Mouse (Mus musculus): ENCODE data around the gene Mcrip2.
A peak's percentile ranks its signal among the peaks of the same experiment; 100 is the strongest.
"Not testable (repeated sequence)": the region's sequence is repeated elsewhere in the genome, so short reads cannot be mapped to it uniquely, and the experiment has no call there.

Gene Mcrip2

DNA sequence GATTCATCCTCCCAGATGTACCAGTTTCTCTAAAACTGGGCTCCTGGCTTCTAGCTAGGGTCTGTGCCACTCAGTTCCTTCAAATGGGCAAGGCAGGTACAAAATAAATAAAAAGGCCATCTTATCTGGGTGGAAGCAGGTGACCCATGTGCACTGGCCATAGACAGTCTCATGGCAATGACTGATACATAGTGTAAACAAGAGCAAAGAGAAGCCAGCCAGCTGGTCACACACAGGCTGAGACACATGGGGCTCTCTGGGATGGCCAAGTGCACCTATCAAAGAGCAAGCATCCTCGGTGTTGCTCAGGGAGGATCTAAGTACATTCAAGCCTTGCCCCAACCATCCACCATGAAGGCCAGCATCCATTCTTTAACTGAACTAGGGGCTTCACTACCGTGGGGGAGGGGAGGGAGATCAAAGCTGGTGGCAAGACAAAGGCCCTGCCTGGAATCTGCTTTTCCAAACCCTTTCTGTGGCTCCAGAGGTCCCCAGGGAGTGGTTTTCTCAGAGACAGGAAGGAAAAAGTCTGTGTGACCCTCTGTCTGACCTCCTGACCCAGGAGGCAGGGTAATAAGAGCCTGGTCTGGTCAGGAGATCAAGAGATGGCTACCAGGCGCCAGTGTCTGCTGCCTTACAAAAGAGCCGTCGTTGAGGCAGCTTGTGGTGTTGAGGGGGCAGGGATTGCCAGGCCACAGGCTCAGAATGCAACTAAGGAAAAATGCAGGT is 12.5 kb upstream of the Mcrip2 start:
- no peak for DNase-seq (ENCODE audit: low spot score)

DNA sequence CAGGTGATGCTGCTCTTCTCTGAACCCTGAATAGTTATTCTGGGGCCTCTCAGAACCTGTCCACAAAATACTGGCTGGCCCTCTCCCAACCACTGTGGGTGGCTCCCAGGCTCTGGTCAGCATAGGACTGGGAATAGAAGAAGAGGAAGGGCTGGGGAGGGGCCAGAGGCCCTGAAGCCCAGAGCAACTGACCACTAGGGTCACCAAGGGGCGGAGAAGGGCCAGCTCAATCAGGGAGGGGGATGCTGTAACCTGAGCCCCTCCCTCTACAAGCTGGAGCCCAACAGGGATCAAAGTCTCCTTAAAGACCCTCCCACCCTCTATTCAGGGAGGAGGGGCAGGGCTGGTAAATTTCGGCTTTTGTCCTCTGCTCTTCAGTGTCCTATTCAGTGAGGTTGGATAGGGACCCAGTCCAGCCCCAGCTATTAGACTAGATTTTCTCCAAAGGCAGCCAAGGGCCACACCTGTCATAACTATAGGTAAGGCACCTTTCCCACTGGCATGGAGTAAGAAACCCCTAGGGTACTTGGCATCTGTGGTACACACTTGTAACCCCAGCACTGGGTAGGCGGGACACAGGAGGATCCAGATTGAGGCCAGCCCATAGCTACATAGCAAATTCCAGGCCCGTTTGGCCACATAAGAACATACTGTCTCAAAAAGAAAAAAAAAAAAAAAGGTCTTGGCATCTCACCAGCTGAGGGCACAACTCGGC is 11.8 kb upstream of the Mcrip2 start, which contains the start of gene Wfikkn1:
Gene Wfikkn1, minus strand, starts transcription at position 663 of the 715 bp plus-strand sequence.
- no peak for DNase-seq (ENCODE audit: low spot score)

DNA sequence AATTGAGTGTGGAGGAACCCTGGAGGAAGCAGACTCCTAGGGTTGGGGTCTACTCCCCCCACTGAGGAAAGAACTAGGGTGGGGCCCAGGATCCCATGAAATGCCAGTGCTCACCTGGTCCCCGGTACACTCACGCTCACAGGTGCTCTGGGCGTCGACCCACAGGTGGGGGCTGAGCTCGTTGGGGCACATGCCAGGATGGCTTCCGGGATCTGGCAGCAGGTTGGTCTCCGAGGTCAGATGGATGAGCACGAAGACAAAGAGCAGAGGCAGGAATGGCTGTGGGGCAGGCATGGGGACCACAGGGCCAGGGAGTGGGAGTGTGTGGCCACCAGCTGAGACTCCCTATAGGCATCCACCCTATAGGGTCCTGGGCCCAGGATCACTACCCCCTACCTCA is 11.2 kb upstream of the Mcrip2 start:
- no peak for DNase-seq (ENCODE audit: low spot score)

DNA sequence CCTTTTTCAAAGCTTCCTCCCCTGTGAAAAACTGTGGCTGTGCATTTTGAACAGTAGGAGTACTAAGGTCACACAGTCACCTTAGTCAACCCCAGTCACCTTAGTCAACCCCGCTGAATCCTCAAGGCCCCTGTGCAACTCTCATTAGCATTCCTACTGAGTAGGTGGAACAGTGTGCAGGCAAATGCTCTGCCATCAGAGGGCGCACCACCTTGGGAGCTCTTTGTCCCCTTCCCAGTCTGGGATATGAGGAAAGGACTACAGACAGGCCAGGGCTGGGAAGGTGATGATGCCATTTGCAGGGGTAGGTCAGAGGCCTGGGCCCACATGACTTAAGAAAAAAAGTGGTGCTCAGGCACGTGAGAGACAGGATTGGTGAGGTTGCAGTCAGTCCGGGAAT is 10.7 kb upstream of the Mcrip2 start:
- no peak for DNase-seq (ENCODE audit: low spot score)

DNA sequence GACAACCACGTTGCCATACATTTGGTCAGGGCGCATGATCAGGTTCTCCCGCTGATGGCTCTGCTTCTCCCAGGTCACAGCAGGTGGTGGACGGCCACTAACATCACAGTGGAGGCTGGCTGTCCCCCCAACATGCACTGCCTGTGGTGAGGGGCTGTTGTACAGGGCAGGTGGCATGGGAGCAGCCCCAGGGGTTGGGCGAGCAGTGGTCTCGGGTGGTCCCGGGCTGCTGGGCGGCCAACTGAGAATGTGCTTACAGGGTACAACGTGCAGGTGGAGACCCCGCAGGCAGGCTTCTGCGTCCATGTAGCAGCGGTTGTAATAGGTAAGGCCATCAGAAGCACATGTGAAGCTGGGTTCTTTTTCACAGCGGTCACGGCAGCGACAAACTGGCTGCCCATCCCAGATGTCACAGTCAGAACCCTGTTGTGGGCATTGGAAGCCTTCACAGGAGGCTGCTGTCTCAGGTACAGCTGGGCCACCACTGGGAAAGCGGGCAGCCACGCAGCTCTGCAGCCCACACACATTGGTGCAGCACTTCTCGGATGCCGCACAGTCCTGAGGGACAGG is 10.1 kb upstream of the Mcrip2 start:
- DNase-seq (ENCODE audit: low spot score): no peak

DNA sequence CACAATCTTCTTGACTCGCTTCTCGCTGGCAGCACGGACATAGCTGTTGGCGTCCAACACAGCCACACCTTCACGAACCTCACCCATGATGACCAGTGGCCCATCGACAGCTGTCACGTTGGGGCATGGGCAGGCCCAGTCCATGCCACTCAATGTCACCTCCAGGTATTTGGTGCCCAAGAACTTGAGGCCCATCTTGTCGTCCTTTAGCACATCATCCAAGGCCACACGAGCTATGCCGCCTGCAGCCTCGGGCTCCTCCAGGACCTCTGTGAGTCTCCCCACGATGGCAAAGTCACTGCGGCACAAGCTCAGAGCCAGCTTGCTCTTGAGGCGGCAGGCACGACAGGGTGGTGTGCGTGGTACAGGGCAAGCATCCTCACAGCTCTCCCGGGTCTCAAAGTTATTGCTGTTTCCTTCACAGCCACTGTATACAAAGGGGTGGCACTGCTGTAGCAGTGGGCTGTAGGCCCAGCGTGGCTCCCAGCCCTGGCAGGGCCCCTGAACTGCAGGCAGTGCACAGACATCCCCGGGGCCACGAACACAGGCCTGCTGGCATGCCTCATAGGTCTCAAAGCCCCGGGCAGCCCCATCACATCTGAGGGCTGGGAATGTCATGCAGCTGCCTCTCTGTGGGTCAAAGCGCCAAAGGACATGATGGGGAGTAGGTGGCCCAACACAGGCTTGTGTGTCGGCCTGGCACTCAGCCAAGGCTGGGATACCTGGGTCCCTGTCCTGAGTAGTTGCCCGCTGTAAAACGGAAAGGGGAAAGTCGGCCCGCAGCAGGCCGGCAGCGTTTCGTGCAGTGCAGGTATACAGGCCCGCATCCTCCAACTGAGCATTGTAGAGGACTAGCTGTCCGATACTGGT is 9.4 kb upstream of the Mcrip2 start:
- DNase-seq (ENCODE audit: low spot score): no peak

DNA sequence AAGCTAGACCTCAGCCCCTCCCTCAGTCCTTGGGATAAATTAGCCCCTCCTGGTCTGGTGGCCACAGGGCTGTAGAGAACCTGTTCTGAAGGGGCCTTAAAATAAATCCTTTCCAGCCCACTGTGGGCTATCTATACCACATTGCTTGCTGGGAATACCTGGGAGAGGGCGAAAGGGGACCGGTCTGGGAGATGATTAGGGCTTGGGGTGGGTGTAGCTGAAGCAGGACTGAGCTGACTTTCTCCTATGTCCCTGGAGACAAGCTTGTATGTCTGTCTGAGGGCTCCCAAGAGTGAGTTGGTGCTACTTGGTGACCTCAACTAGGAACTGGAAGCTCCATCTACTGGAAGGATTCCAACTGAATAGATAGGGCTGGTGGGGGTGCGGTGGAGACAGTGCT is 8.5 kb upstream of the Mcrip2 start:
- DNase-seq (ENCODE audit: low spot score): no peak

DNA sequence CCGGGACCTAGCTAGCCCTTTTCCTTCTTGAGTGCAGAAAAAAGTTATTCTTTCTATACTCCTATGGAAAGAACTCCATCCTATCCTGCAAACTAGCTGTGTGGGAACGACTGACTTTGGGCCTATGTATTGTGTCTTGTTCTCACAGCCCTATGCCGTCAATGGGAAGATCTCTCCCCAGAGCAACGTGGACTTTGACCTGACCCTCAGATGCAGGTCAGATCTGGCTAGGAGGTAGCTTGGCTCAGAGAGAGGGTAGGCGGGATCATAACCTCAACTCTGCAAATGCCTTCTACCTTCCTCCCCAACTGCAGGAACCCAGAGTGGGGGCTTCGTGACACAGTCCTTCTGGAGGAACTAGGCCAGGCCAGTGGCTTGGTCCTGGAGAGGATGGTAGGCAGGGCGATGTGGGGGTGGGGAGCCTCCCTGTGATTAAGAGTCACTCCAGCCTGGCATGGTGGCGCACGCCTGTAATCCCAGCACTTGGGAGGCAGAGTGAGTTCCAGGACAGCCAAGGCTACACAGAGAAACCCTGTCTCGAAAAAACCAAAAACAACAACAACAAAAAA is 7.9 kb upstream of the Mcrip2 start:
- no peak for DNase-seq (ENCODE audit: low spot score)

DNA sequence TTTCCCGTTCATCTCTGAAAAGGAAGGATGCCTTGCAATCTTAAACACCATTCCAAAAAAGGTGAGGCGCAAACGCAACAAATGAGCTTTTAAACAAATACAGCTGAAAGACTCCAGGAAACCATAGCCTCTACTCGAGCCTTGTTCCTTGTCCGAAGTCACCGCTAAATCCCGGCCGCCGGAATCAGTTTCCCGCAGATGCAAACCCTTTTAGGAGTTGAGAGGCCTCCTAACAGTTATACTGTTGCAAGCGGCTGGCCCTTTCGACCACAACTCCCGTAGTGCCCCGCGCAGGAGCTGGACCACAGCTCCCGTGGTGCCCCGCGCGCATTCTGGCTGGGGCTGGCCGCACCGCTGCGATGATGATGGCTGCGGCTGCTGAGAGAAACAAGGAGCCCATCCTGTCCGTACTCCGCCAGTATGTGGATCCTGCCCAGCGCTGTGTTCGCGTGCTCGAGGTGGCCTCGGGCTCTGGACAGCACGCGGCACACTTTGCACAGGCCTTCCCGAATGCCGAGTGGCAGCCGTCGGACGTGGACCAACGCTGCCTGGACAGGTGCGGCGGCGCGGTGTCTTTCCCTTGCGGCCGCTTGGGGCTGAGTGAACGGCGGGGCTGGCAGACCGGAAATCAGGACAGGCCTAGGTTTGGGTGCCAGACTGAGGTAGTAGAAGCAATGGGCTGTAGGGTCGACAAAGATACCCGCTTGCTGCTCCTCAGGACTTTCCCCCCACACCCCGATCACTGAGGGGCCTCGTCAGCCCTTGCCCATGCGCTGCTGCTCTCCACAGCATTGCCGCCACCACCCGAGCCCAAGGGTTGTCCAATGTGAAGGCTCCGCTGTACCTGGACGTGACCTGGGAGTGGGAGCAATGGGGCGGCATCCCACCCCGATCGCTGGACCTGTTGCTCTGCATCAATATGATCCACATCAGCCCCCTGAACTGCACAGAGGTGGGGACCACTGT is 6.9 kb upstream of the Mcrip2 start:
- DNase-seq (ENCODE audit: low spot score): peak; percentile 89

DNA sequence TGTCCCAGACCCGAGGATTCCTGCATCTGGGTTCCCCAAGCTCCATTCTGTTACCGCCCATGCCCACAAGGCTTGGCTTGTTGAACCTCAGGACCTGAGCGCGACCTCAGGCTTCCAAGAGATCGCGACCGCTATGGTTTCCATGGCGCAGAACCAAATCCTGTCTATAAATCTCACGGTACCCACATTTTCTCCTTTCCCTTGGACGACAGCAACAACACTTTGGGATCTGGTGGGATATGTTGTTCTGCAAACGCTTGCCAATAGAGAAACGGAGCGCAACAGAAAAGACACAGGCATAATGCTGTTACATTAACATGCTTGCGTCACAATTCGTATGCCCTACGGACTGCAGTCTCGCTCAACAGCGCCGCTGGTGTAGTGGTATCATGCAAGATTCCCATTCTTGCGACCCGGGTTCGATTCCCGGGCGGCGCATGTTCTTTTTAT is 6.2 kb upstream of the Mcrip2 start, which contains the start of gene Mettl26:
Gene Mettl26, plus strand, starts transcription at position 354 of the 450 bp plus-strand sequence.
- DNase-seq (ENCODE audit: low spot score): peak; percentile 90

DNA sequence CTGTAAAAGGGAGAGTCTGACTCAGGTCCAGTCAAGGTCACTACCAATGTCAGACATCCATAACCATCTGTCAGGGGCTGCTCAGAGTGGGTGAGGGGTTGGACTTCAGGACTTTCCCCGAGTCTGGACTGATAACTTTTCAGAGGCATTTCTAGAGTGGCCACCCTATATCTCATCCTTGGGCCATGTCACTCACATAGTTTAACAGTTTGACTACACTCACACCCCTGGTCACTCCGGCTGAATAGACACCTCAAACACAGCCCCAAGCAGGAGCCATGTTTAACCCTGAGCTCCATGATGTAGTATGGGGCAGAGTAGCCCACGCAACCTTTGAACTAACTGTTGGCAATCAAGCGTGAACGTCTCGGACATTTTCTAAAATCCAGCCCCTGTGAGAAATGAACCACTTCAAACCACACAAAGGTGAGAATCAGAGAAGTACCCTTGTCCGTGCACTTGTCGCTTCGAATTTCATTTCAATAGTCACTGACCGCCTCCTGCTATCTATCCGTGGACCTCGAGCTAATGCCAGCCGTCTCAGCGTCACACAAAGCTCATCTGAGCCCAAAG is 5.7 kb upstream of the Mcrip2 start:
- DNase-seq (ENCODE audit: low spot score): no peak

DNA sequence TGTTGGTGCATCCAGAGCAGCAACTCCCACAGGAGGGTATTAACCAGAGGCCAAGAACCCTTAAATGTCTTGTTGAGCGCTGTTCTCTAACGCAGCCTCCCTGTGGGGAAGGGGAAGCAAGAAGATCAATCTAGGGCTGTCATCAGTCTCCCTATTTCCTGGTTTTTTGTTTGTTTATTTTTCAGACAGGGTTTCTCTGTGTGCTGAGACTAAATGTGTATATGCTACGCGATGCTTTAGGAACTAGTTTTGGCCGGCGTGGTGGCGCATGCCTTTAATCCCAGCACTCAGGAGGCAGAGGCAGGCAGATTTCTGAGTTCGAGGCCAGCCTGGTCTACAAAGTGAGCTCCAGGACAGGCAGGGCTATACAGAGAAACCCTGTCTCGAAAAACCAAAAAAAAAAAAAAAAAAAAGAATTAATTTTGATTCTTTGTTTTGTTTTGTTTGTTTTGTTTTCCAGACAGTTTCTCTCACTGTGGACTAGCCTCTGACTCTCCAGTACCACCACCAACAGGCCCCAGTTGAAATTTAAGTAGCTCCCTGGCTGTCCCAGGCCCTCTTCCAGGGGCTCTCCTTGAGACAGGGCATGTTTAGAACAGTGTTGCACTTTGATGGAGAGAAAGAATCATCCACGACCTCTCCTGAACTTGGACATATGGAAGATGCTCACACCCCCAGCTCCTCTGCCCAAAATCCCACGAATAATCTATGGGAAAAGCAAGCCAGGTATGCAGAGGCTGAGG is 5.0 kb upstream of the Mcrip2 start:
- no peak for DNase-seq (ENCODE audit: low spot score)

DNA sequence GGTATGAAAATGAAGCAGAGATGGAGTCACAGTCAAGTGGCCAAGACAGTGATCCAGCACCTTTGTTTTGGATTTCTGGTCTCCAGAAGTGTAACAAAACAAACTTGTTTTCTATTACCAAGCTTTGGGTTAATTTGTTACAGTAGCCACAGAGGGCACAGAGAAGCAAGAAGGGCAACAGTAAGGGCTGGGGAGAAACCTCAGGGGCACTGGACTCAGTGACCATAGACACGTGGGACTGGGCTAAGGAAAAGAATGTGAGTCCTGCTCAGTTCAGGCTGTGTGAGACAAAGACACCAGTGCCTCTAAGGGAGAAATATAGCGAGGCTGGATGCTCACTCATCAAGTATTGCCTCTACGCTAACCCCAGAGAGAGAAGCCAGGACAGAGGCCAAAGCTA is 4.1 kb upstream of the Mcrip2 start:
- DNase-seq (ENCODE audit: low spot score): no peak

DNA sequence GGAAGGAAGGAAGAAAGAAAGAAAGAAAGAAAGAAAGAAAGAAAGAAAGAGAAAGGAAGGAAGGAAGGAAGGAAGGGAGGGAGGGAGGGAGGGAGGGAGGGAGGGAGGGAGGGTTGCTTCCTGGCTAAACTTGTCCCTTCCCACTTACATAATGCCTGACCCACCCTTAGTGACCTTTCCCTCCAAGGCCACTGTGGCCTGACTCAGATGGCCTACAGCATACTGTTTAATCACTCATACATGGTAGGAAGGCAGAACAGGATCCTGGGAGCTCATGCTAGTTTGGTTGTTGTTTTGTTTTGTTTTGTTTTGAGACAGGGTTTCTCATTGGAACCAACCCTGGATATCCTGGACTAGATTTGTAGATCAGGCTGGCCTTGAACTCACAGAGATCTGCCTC is 3.0 kb upstream of the Mcrip2 start:
- DNase-seq (ENCODE audit: low spot score): not testable (repeated sequence)

DNA sequence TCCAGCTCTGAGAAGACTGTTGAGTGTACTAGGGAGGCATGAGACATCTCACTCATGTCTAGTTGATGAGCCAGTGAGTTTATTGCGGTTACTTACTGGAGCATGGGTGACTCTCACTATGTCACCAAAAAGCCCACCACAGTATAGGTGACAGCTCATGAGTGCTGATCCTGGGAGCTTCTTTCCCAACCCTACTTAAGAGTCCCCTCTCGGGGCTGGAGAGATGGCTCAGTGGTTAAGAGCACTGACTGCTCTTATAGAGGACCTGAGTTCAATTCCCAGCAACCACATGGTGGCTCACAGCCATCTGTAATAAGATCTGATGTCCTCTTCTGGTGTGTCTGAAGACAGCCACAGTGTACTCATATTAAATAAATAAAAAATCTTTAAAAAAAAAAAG is 1.4 kb upstream of the Mcrip2 start:
- DNase-seq (ENCODE audit: low spot score): no peak

DNA sequence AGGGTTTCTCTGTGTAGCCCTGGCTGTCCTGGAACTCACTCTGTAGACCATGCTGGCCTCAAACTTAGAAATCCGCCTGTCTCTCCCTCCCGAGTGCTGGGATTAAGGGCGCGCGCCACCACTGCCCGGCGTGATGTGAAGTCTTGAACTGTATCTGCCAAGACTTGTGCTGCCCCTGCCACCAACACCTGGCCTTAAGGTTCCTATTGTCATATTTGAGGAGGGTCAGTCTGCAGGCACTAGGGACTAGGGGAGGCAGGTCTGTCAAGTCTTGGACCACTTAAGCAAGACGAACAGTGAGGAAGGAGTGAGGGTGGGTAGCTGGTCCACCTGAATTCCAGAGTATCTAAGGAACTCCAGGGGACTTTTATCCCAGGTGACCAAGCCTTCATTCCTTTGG is 934 bp upstream of the Mcrip2 start:
- DNase-seq (ENCODE audit: low spot score): no peak

DNA sequence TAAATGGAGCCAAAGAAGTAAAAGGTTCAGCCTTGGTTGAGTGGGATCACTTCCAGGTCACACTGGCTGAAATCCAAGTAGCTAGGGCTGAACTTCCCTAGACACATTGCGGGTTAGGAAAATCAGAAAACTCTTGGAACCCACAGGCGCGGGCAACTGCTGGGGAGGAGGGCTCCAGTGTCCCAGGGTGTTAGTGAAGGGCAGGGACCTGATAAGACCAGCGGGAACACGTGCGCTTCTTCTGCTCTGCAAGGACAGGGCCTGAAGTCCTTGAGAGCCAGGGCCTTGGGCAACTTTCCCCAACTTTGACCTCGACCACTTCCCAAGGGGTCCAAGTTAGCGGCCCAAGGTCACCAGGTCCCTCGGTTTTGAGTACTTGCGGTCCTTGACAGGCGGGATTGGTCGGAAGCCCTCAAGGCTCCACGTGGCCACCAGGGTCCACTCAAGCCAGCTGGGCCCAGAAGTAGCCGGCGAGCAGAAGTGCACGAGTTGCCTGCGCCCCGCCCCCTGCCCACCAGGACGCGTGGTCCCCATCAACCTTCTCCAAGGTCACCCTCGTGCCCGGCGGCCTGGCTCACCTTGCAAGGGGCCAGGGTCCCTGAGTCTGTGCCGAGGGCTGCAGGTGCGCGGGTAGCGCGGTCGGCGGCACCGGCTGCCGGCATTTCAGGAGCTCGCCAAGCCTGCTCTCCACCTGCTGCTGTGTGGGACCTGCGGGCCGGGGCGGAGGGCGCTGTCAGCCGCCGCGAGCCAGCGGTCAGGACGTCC is 546 bp downstream of the Mcrip2 start:
- DNase-seq (ENCODE audit: low spot score): peak; percentile 76

DNA sequence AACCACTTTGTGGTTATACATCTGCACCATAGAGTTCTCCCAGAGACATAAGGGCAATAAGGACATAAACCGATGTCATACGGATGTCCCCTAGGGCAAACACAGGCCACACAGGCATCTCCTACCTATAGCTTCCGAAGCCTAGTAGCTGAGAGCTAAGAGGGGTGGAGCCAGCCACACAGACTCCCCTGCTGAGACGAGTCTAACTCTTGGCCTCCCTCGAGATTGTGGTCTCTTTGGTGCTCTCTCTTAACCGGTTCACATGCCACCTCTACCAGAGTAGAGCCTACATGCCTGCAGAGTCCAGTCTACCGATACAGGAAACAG is 1.1 kb downstream of the Mcrip2 start:
- DNase-seq (ENCODE audit: low spot score): no peak

DNA sequence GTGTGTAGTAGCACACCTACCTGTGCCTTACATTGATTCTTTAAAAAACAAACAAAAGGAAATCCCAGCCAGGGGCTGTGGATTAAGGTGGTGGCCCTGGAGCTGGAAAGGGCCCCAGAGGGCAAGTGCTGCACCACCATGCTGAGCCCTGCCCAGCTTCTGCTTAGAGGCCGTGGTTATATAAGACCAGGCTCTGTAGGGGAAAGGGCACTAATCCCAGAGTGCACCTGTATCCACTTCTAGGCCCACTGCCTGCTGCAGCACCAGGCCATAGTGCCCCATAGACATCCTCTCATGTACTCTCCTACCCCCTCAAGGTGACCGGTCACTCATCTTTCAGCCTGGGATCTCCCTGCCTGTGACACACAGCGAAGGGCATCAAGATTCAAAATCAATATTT is 2.4 kb downstream of the Mcrip2 start:
- no peak for DNase-seq (ENCODE audit: low spot score)

All from ovary, postnatal 36 days (tissue).